Mouse (Mus musculus): ENCODE measurements around the gene Akr1c13. TPM values are rescaled to one million over a fixed set of nuclear protein-coding genes. Genes with fewer than 3 reads are reported as not detected.
"Not testable (repeated sequence)": the region's sequence is repeated elsewhere in the genome, so short reads cannot be mapped to it uniquely, and the experiment has no call there.

Gene Akr1c13
- total RNA-seq, 2 experiments from 2014 or later, result 0.36 TPM; not detected in 1

- no peak for DNase-seq (ENCODE audit: extremely low spot score in 1 of 2, low spot score in 2 of 2)
- no peak overlapping the region for H3K27ac ChIP-seq
- H3K4me3 ChIP-seq, result no peak overlapping the region
- TF ChIP-seq CTCF (IDR thresholded peaks at IDR 0.05), result no peak
- intact Hi-C loops (cut with DNase I), result no loop called here
Observed at GRCm38 (mm10) chr13:4206147-4206903, 15.4 kb downstream of the Akr1c13 start.

- no peak for DNase-seq (ENCODE audit: extremely low spot score in 1 of 2, low spot score in 2 of 2)
- intact Hi-C loops (cut with DNase I), result no loop called here
- Histone ChIP-seq H3K4me3 (no peak overlapping the region), H3K27ac (no peak overlapping the region)
- TF ChIP-seq CTCF (IDR thresholded peaks at IDR 0.05), result no peak
Observed at GRCm38 (mm10) chr13:4211560-4212299, 20.8 kb downstream of the Akr1c13 start.

- intact Hi-C loops (cut with DNase I), result no loop called here
Observed at GRCm38 (mm10) chr13:4212309-4212708, 21.4 kb downstream of the Akr1c13 start.

GRCm38 (mm10) chr13:4215496-4215895, 24.5 kb downstream of the Akr1c13 start:
- intact Hi-C loops (cut with DNase I); H3K4me3 ChIP-seq; DNase-seq (ENCODE audit: extremely low spot score in 1 of 2, low spot score in 2 of 2): not testable (repeated sequence)

More at GRCm38 (mm10) chr13:4212309-4212708, 21.4 kb downstream of the Akr1c13 start:
- no peak for TF ChIP-seq CTCF (IDR thresholded peaks at IDR 0.05)
- Histone ChIP-seq H3K4me3 (no peak overlapping the region), H3K27ac (no peak overlapping the region)
- DNase-seq (ENCODE audit: extremely low spot score in 1 of 2, low spot score in 2 of 2), result no peak

GRCm38 (mm10) chr13:4228441-4228840, 37.5 kb downstream of the Akr1c13 start, which contains the start of gene Akr1c19:
Akr1c19 (plus strand) TSS chr13:4228700.
- H3K27ac ChIP-seq, result no peak within 1 kb of the TSS
- DNase-seq (ENCODE audit: extremely low spot score in 1 of 2, low spot score in 2 of 2), result no peak
- no peak within 1 kb of the TSS for H3K4me3 ChIP-seq
- no peak for TF ChIP-seq CTCF (IDR thresholded peaks at IDR 0.05)
- intact Hi-C loops (cut with DNase I), result no loop called here

More at GRCm38 (mm10) chr13:4215496-4215895, 24.5 kb downstream of the Akr1c13 start:
- not testable (repeated sequence) for H3K27ac ChIP-seq

- H3K27ac ChIP-seq, result no peak overlapping the region
- no peak for TF ChIP-seq CTCF (IDR thresholded peaks at IDR 0.05)
- no peak overlapping the region for H3K4me3 ChIP-seq
- intact Hi-C loops (cut with DNase I), result no loop called here
- DNase-seq (ENCODE audit: extremely low spot score in 1 of 2, low spot score in 2 of 2), result no peak
Observed at GRCm38 (mm10) chr13:4230841-4231623, 40.1 kb downstream of the Akr1c13 start.

- intact Hi-C loops (cut with DNase I), result no loop called here
- Histone ChIP-seq H3K27ac (no peak overlapping the region), H3K4me3 (no peak overlapping the region)
- no peak for DNase-seq (ENCODE audit: extremely low spot score in 1 of 2, low spot score in 2 of 2)
- no peak for TF ChIP-seq CTCF (IDR thresholded peaks at IDR 0.05)
Observed at GRCm38 (mm10) chr13:4233135-4233534, 42.2 kb downstream of the Akr1c13 start.

- intact Hi-C loops (cut with DNase I), result no loop called here
- Histone ChIP-seq H3K27ac (no peak overlapping the region), H3K4me3 (no peak overlapping the region)
- no peak for DNase-seq (ENCODE audit: extremely low spot score in 1 of 2, low spot score in 2 of 2)
- TF ChIP-seq CTCF (IDR thresholded peaks at IDR 0.05), result no peak
Observed at GRCm38 (mm10) chr13:4233536-4234172, 42.7 kb downstream of the Akr1c13 start.

GRCm38 (mm10) chr13:4244861-4245559, 54.1 kb downstream of the Akr1c13 start:
- intact Hi-C loops (cut with DNase I), result no loop called here
- Histone ChIP-seq H3K4me3 (0 out of 2 replicates have a peak overlapping the region, but pooled peaks have one; percentile 19), H3K27ac (no peak overlapping the region)
- no peak for DNase-seq (ENCODE audit: extremely low spot score in 1 of 2, low spot score in 2 of 2)
- no peak for TF ChIP-seq CTCF (IDR thresholded peaks at IDR 0.05)

- H3K4me3 ChIP-seq, result no peak overlapping the region
- intact Hi-C loops (cut with DNase I), result no loop called here
- no peak for TF ChIP-seq CTCF (IDR thresholded peaks at IDR 0.05)
- no peak for DNase-seq (ENCODE audit: extremely low spot score in 1 of 2, low spot score in 2 of 2)
- H3K27ac ChIP-seq, result no peak overlapping the region
Observed at GRCm38 (mm10) chr13:4249347-4249746, 58.4 kb downstream of the Akr1c13 start.

Other genes starting within 250 kb of the Akr1c13 start
- gene Ucn3, start 245.8 kb upstream of the Akr1c13 start, total RNA-seq (2021), result under 1 TPM in 1 of 2 experiments, not detected in 1; 0.84 TPM
- 1 to 10 TPM; 1.3 TPM for gene Akr1c14, start 142.1 kb upstream of the Akr1c13 start, total RNA-seq (2021)
- 1 to 10 TPM; 1.1 to 1.6 TPM for gene Akr1c18, start 40.5 kb upstream of the Akr1c13 start, total RNA-seq (2021)
- gene Akr1c19, start 37.5 kb downstream of the Akr1c13 start, total RNA-seq (2021), result not detected
- gene Akr1c12, start 88.3 kb downstream of the Akr1c13 start, total RNA-seq (2021), result not detected
- gene Akr1c6, start 243.2 kb downstream of the Akr1c13 start, total RNA-seq (2021), result not detected